Mouse (Mus musculus) mesoderm, embryonic 11.5 days (tissue): Measurements from ENCODE around the gene Atp13a3.

ENCODE experiments used
- DNase-seq: peaks from one replicate; pipeline ENCODE4 v3.0.0-alpha.2; 2012; ENCODE audit warnings: low read depth, low spot score

The Atp13a3 gene

GRCm38 (mm10) chr16:30278406-30278805, 127.4 kb downstream of the Atp13a3 start:
- DNase-seq = no peak

- no peak for DNase-seq
Measured at GRCm38 (mm10) chr16:30275558-30276340, 130.0 kb downstream of the Atp13a3 start.

GRCm38 (mm10) chr16:30273065-30273464, 132.7 kb downstream of the Atp13a3 start:
- no peak for DNase-seq

GRCm38 (mm10) chr16:30271941-30272595, 133.7 kb downstream of the Atp13a3 start:
- no peak for DNase-seq

GRCm38 (mm10) chr16:30271223-30271761, 134.5 kb downstream of the Atp13a3 start:
- DNase-seq = no peak

- no peak for DNase-seq
Measured at GRCm38 (mm10) chr16:30267359-30267758, 138.4 kb downstream of the Atp13a3 start, which contains the start of gene Cpn2. Gene Cpn2 (minus strand): TSS chr16:30267499.

GRCm38 (mm10) chr16:30266561-30266960, 139.2 kb downstream of the Atp13a3 start:
- DNase-seq = no peak

GRCm38 (mm10) chr16:30265611-30266010, 140.2 kb downstream of the Atp13a3 start:
- DNase-seq = no peak

GRCm38 (mm10) chr16:30263156-30263555, 142.6 kb downstream of the Atp13a3 start:
- DNase-seq = no peak

- peak; percentile 66 for DNase-seq
Measured at GRCm38 (mm10) chr16:30262664-30263063, 143.1 kb downstream of the Atp13a3 start.
